Mouse (Mus musculus): ENCODE data around the gene Igfn1.

The Igfn1 gene

GRCm38 (mm10) chr1:136006292-136006748 is at the start of gene Igfn1:
Igfn1 (minus strand) TSS chr1:136006342.
- DNase-seq: no peak

GRCm38 (mm10) chr1:136055771-136056170 is 49.6 kb upstream of the Igfn1 start:
- no peak for DNase-seq

- no peak for DNase-seq
These were observed 46.4 kb upstream of the Igfn1 start, which contains the start of gene Cacna1s for GRCm38 (mm10) chr1:136052547-136052946. Cacna1s (plus strand) TSS chr1:136052750.

- peak; percentile 86 for DNase-seq
These were observed 45.3 kb upstream of the Igfn1 start for GRCm38 (mm10) chr1:136051465-136051864.

- DNase-seq: peak; percentile 12
These were observed 44.8 kb upstream of the Igfn1 start for GRCm38 (mm10) chr1:136051013-136051315.

- DNase-seq: peak; percentile 7
These were observed 44.3 kb upstream of the Igfn1 start, which contains the start of gene Ascl5 for GRCm38 (mm10) chr1:136050312-136051012. Ascl5 (plus strand) TSS chr1:136050804.

- no peak for DNase-seq
These were observed 41.8 kb upstream of the Igfn1 start for GRCm38 (mm10) chr1:136047894-136048293.

- peak; percentile 10 for DNase-seq
These were observed 41.3 kb upstream of the Igfn1 start for GRCm38 (mm10) chr1:136047432-136047831.

GRCm38 (mm10) chr1:136045774-136046173 is 39.6 kb upstream of the Igfn1 start:
- DNase-seq: peak; percentile 65

GRCm38 (mm10) chr1:136040874-136041273 is 34.7 kb upstream of the Igfn1 start:
- DNase-seq: no peak

- DNase-seq: no peak
These were observed 34.3 kb upstream of the Igfn1 start for GRCm38 (mm10) chr1:136040452-136040851.

GRCm38 (mm10) chr1:136038746-136039538 is 32.8 kb upstream of the Igfn1 start:
- DNase-seq: no peak

GRCm38 (mm10) chr1:136032961-136033360 is 26.8 kb upstream of the Igfn1 start:
- DNase-seq: no peak

GRCm38 (mm10) chr1:136031697-136032096 is 25.6 kb upstream of the Igfn1 start:
- no peak for DNase-seq

- DNase-seq: no peak
These were observed 24.1 kb upstream of the Igfn1 start for GRCm38 (mm10) chr1:136030201-136030600.

- peak; percentile 44 for DNase-seq
These were observed 12.4 kb upstream of the Igfn1 start for GRCm38 (mm10) chr1:136018390-136019189.

GRCm38 (mm10) chr1:136017907-136018313 is 11.8 kb upstream of the Igfn1 start:
- peak; percentile 96 for DNase-seq

- no peak for DNase-seq
These were observed 11.2 kb upstream of the Igfn1 start for GRCm38 (mm10) chr1:136017307-136017706.

GRCm38 (mm10) chr1:136014796-136015502 is 8.8 kb upstream of the Igfn1 start:
- DNase-seq: no peak

- DNase-seq: no peak
These were observed 7.4 kb upstream of the Igfn1 start for GRCm38 (mm10) chr1:136013513-136013912.

GRCm38 (mm10) chr1:136010247-136010646 is 4.1 kb upstream of the Igfn1 start:
- no peak for DNase-seq

- DNase-seq: no peak
These were observed 2.0 kb upstream of the Igfn1 start for GRCm38 (mm10) chr1:136008159-136008533.
